In genomic region chr10:107859220-107859619, GRCm38 (mm10) we compare ENCODE assay signal across 20 mouse cellular contexts. TPM values are rescaled to one million over a fixed set of nuclear protein-coding genes. Genes with fewer than 3 reads are reported as not detected.
"Had no signal": no experiment of that assay in that cellular context is flagged by ENCODE, and none has a peak within 500 bp of the region (broad histone marks: within the 10 kb centered on the region; RNA-seq: fewer than 3 reads in every experiment).

No protein-coding gene starts in this region.

- H3K36me3 ChIP-seq: heart, embryonic 10.5 days; heart, embryonic 12.5 days; heart, embryonic 13.5 days; heart, embryonic 15.5 days; hindbrain, embryonic 10.5 days; hindbrain, embryonic 12.5 days; hindbrain, embryonic 13.5 days; hindbrain, embryonic 15.5 days; intestine, embryonic 15.5 days; kidney, embryonic 15.5 days had no signal

- ATAC-seq: hindbrain, embryonic 16.5 days; intestine, embryonic 16.5 days; intestine, postnatal 0 days had no signal

- H3K4me2 ChIP-seq: heart, embryonic 11.5 days; heart, embryonic 12.5 days; heart, embryonic 13.5 days; heart, embryonic 15.5 days; hindbrain, embryonic 12.5 days; hindbrain, embryonic 13.5 days; hindbrain, embryonic 14.5 days; hindbrain, embryonic 15.5 days; intestine, embryonic 15.5 days; kidney, embryonic 15.5 days had no signal

- H3K4me3 ChIP-seq: heart, embryonic 10.5 days; heart, embryonic 12.5 days; heart, embryonic 13.5 days; heart, embryonic 15.5 days; hindbrain, embryonic 10.5 days; hindbrain, embryonic 12.5 days; hindbrain, embryonic 13.5 days; hindbrain, embryonic 15.5 days; intestine, embryonic 15.5 days; kidney, embryonic 15.5 days; layer of hippocampus, adult 2 months had no signal

- H3K27me3 ChIP-seq: heart, embryonic 12.5 days; heart, embryonic 13.5 days; heart, embryonic 15.5 days; hindbrain, embryonic 12.5 days; hindbrain, embryonic 13.5 days; hindbrain, embryonic 15.5 days; intestine, embryonic 15.5 days; kidney, embryonic 15.5 days had no signal

- H3K4me1 ChIP-seq: heart, embryonic 13.5 days; heart, embryonic 15.5 days; hindbrain, embryonic 10.5 days; hindbrain, embryonic 12.5 days; hindbrain, embryonic 13.5 days; hindbrain, embryonic 15.5 days; intestine, embryonic 15.5 days; kidney, embryonic 15.5 days had no signal

- H3K9ac ChIP-seq: heart, embryonic 12.5 days; heart, embryonic 13.5 days; heart, embryonic 15.5 days; hindbrain, embryonic 12.5 days; hindbrain, embryonic 13.5 days; hindbrain, embryonic 14.5 days; hindbrain, embryonic 15.5 days; intestine, embryonic 15.5 days; kidney, embryonic 15.5 days had no signal

- H3K9me3 ChIP-seq: heart, embryonic 10.5 days; heart, embryonic 12.5 days; heart, embryonic 13.5 days; heart, embryonic 15.5 days; hindbrain, embryonic 10.5 days; hindbrain, embryonic 12.5 days; hindbrain, embryonic 13.5 days; hindbrain, embryonic 15.5 days; intestine, embryonic 15.5 days; kidney, embryonic 15.5 days had no signal

- H3K27ac ChIP-seq: heart, embryonic 10.5 days; heart, embryonic 13.5 days; heart, embryonic 15.5 days; hindbrain, embryonic 10.5 days; hindbrain, embryonic 12.5 days; hindbrain, embryonic 13.5 days; hindbrain, embryonic 14.5 days; hindbrain, embryonic 15.5 days; hindbrain, postnatal 0 days; intestine, embryonic 15.5 days; kidney, embryonic 15.5 days; kidney, postnatal 0 days; layer of hippocampus, adult 2 months had no signal

RNA-seq across cellular contexts. Expression of gene Otogl, which starts 52.7 kb away (rescaled TPM):
- total RNA-seq: hematopoietic stem cell, adult 5-6 weeks had no signal
- polyA plus RNA-seq: inflammation-experienced regulatory T-cells, adult 6 months; intestine, postnatal 0 days had no signal
